Mouse (Mus musculus) frontal cortex, postnatal 14 days (tissue): ENCODE measurements around the gene Zfp781.
"Not testable (repeated sequence)": the region's sequence is repeated elsewhere in the genome, so short reads cannot be mapped to it uniquely, and the experiment has no call there.

Experiments
- DNase-seq, 2 experiments: peaks; one replicate each; pipeline ENCODE4 v3.0.0; 2022; ENCODE audit warnings: low spot score in 2 of 2

The Zfp781 gene

GRCm38 (mm10) chr10:81929842-81930743, at the start of gene Zfp781:
Zfp781 (minus strand) TSS chr10:81930480.
- not testable (repeated sequence) for DNase-seq

- DNase-seq: peak in 1 of 2 experiments; percentile 5
These were observed 48.2 kb upstream of the Zfp781 start for GRCm38 (mm10) chr10:81978365-81979003.

GRCm38 (mm10) chr10:81930744-81931118, 451 bp upstream of the Zfp781 start:
- not testable (repeated sequence) for DNase-seq

GRCm38 (mm10) chr10:81863409-81864407, 66.6 kb downstream of the Zfp781 start, which contains the start of gene Gm32687:
Gm32687 (plus strand) TSS chr10:81863934.
- peak; percentile 2 to 6 for DNase-seq
